Mouse (Mus musculus): ENCODE results near the gene Gpx1. TPM values are rescaled to one million over a fixed set of nuclear protein-coding genes. Genes with fewer than 3 reads are reported as not detected.
A peak's percentile ranks its signal among the peaks of the same experiment; 100 is the strongest.
"Not testable (repeated sequence)": the region's sequence is repeated elsewhere in the genome, so short reads cannot be mapped to it uniquely, and the experiment has no call there.

Gene Gpx1
- polyA plus RNA-seq, 1 experiment from 2014 or later: 746 TPM

- peak overlapping the region; percentile 82 for H3K4me3 ChIP-seq
- H3K36me3 ChIP-seq: peaks cover 22% of the 10 kb centered on the region
- WGBS: under 1% methylated on average over 49 of the region's 51 CpGs
- peak overlapping the region; percentile 75 for H3K4me2 ChIP-seq
- peak overlapping the region; percentile 95 for H3K9ac ChIP-seq
- peak; percentile 86 for ATAC-seq (replicated peaks; ENCODE audit: insufficient number of reproducible peaks, insufficient read depth, low FRiP score, low read depth)
- no peaks in the 10 kb centered on the region for H3K27me3 ChIP-seq
- H3K4me1 ChIP-seq (replicated peaks): peaks cover 34% of the 10 kb centered on the region
- no peaks in the 10 kb centered on the region for H3K9me3 ChIP-seq (replicated peaks)
- H3K27ac ChIP-seq: peak overlapping the region; percentile 100
Measured at GRCm38 (mm10) chr9:108306571-108306980, 32.1 kb upstream of the Gpx1 start.

GRCm38 (mm10) chr9:108307021-108307807 is 31.5 kb upstream of the Gpx1 start:
- peak overlapping the region; percentile 75 for H3K4me2 ChIP-seq
- H3K27me3 ChIP-seq: no peaks in the 10 kb centered on the region
- peak overlapping the region; percentile 100 for H3K27ac ChIP-seq
- peak overlapping the region; percentile 82 for H3K4me3 ChIP-seq
- H3K36me3 ChIP-seq: peaks cover 18% of the 10 kb centered on the region
- WGBS: 5% methylated on average over 12 of the region's 12 CpGs
- peaks cover 34% of the 10 kb centered on the region for H3K4me1 ChIP-seq (replicated peaks)
- no peak for ATAC-seq (replicated peaks; ENCODE audit: insufficient number of reproducible peaks, insufficient read depth, low FRiP score, low read depth)
- peak overlapping the region; percentile 95 for H3K9ac ChIP-seq
- H3K9me3 ChIP-seq (replicated peaks): no peaks in the 10 kb centered on the region

- Histone ChIP-seq H3K4me1 (replicated peaks) (peaks cover 34% of the 10 kb centered on the region), H3K9me3 (replicated peaks) (no peaks in the 10 kb centered on the region), H3K27ac (peak overlapping the region; percentile 42; the same call in 1 of the 2 replicates), H3K36me3 (peaks cover 10% of the 10 kb centered on the region), H3K9ac (peak overlapping the region; percentile 42), H3K4me2 (peak overlapping the region; percentile 75), H3K4me3 (peak overlapping the region; percentile 82), H3K27me3 (no peaks in the 10 kb centered on the region)
- no peak for ATAC-seq (replicated peaks; ENCODE audit: insufficient number of reproducible peaks, insufficient read depth, low FRiP score, low read depth)
- 23% methylated on average over 2 of the region's 2 CpGs for WGBS
Measured at GRCm38 (mm10) chr9:108308141-108308540, 30.6 kb upstream of the Gpx1 start.

GRCm38 (mm10) chr9:108317572-108317971 is 21.1 kb upstream of the Gpx1 start:
- H3K4me2 ChIP-seq: no peak overlapping the region
- peaks cover 16% of the 10 kb centered on the region; the same call in 1 of the 2 replicates for H3K36me3 ChIP-seq
- H3K27me3 ChIP-seq: no peaks in the 10 kb centered on the region
- ATAC-seq (replicated peaks; ENCODE audit: insufficient number of reproducible peaks, insufficient read depth, low FRiP score, low read depth): no peak
- H3K4me1 ChIP-seq (replicated peaks): no peaks in the 10 kb centered on the region
- no peak overlapping the region for H3K4me3 ChIP-seq
- no peaks in the 10 kb centered on the region for H3K9me3 ChIP-seq (replicated peaks)
- 93% methylated on average over 3 of the region's 3 CpGs for WGBS
- no peak overlapping the region for H3K27ac ChIP-seq
- H3K9ac ChIP-seq: no peak overlapping the region

GRCm38 (mm10) chr9:108318462-108318861 is 20.2 kb upstream of the Gpx1 start:
- no peaks in the 10 kb centered on the region for H3K4me1 ChIP-seq (replicated peaks)
- no peak overlapping the region for H3K27ac ChIP-seq
- 85% methylated on average over 2 of the region's 2 CpGs for WGBS
- H3K4me2 ChIP-seq: no peak overlapping the region
- no peaks in the 10 kb centered on the region for H3K9me3 ChIP-seq (replicated peaks)
- no peak overlapping the region for H3K9ac ChIP-seq
- no peak overlapping the region for H3K4me3 ChIP-seq
- ATAC-seq (replicated peaks; ENCODE audit: insufficient number of reproducible peaks, insufficient read depth, low FRiP score, low read depth): no peak
- peaks cover 16% of the 10 kb centered on the region; the same call in 1 of the 2 replicates for H3K36me3 ChIP-seq
- no peaks in the 10 kb centered on the region for H3K27me3 ChIP-seq

- H3K27ac ChIP-seq; H3K36me3 ChIP-seq; H3K27me3 ChIP-seq; H3K4me3 ChIP-seq; H3K4me2 ChIP-seq; H3K9me3 ChIP-seq (replicated peaks); ATAC-seq (replicated peaks; ENCODE audit: insufficient number of reproducible peaks, insufficient read depth, low FRiP score, low read depth); H3K9ac ChIP-seq; H3K4me1 ChIP-seq (replicated peaks): not testable (repeated sequence)
- 88% methylated on average over 7 of the region's 7 CpGs for WGBS
Measured at GRCm38 (mm10) chr9:108322054-108322453, 16.6 kb upstream of the Gpx1 start.

- H3K27ac ChIP-seq: no peak overlapping the region
Measured at GRCm38 (mm10) chr9:108324784-108325183, 13.9 kb upstream of the Gpx1 start.

GRCm38 (mm10) chr9:108325811-108326210 is 12.9 kb upstream of the Gpx1 start:
- H3K4me1 ChIP-seq (replicated peaks): no peaks in the 10 kb centered on the region
- no peak overlapping the region for H3K4me3 ChIP-seq
- H3K27ac ChIP-seq: no peak overlapping the region
- H3K36me3 ChIP-seq: peaks cover 38% of the 10 kb centered on the region
- no peak for ATAC-seq (replicated peaks; ENCODE audit: insufficient number of reproducible peaks, insufficient read depth, low FRiP score, low read depth)
- 98% methylated on average over 2 of the region's 2 CpGs for WGBS
- H3K4me2 ChIP-seq: no peak overlapping the region
- no peak overlapping the region for H3K9ac ChIP-seq
- no peaks in the 10 kb centered on the region for H3K27me3 ChIP-seq
- no peaks in the 10 kb centered on the region for H3K9me3 ChIP-seq (replicated peaks)

More at GRCm38 (mm10) chr9:108324784-108325183, 13.9 kb upstream of the Gpx1 start:
- no peak overlapping the region for H3K4me3 ChIP-seq
- no peaks in the 10 kb centered on the region for H3K4me1 ChIP-seq (replicated peaks)
- ATAC-seq (replicated peaks; ENCODE audit: insufficient number of reproducible peaks, insufficient read depth, low FRiP score, low read depth): no peak
- H3K9ac ChIP-seq: no peak overlapping the region
- H3K27me3 ChIP-seq: no peaks in the 10 kb centered on the region
- 84% methylated on average over 1 of the region's 1 CpGs for WGBS
- no peaks in the 10 kb centered on the region for H3K9me3 ChIP-seq (replicated peaks)
- peaks cover 30% of the 10 kb centered on the region for H3K36me3 ChIP-seq
- no peak overlapping the region for H3K4me2 ChIP-seq

GRCm38 (mm10) chr9:108337848-108338550 is 704 bp upstream of the Gpx1 start:
- no peak for ATAC-seq (replicated peaks; ENCODE audit: insufficient number of reproducible peaks, insufficient read depth, low FRiP score, low read depth)
- peaks cover 33% of the 10 kb centered on the region for H3K36me3 ChIP-seq
- H3K4me3 ChIP-seq: peak overlapping the region; percentile 62; the same call in 1 of the 2 replicates
- no peaks in the 10 kb centered on the region for H3K27me3 ChIP-seq
- H3K4me2 ChIP-seq: peak overlapping the region; percentile 85
- H3K9ac ChIP-seq: no peak overlapping the region
- H3K4me1 ChIP-seq (replicated peaks): peaks cover 27% of the 10 kb centered on the region
- peak overlapping the region; percentile 93 for H3K27ac ChIP-seq
- WGBS: 64% methylated on average over 10 of the region's 10 CpGs
- H3K9me3 ChIP-seq (replicated peaks): no peaks in the 10 kb centered on the region

GRCm38 (mm10) chr9:108338551-108338885 is 185 bp upstream of the Gpx1 start:
- Histone ChIP-seq H3K4me1 (replicated peaks) (peaks cover 27% of the 10 kb centered on the region), H3K4me3 (peak overlapping the region; percentile 62), H3K36me3 (peaks cover 28% of the 10 kb centered on the region), H3K4me2 (peak overlapping the region; percentile 85), H3K27me3 (no peaks in the 10 kb centered on the region), H3K27ac (peak overlapping the region; percentile 93), H3K9me3 (replicated peaks) (no peaks in the 10 kb centered on the region), H3K9ac (peak overlapping the region; percentile 73)
- no peak for ATAC-seq (replicated peaks; ENCODE audit: insufficient number of reproducible peaks, insufficient read depth, low FRiP score, low read depth)
- WGBS: 25% methylated on average over 6 of the region's 6 CpGs

GRCm38 (mm10) chr9:108339886-108340257 is 1.2 kb downstream of the Gpx1 start:
- Histone ChIP-seq H3K9ac (peak overlapping the region; percentile 73), H3K27me3 (no peaks in the 10 kb centered on the region), H3K27ac (peak overlapping the region; percentile 93), H3K4me2 (peak overlapping the region; percentile 85), H3K4me1 (replicated peaks) (peaks cover 27% of the 10 kb centered on the region), H3K9me3 (replicated peaks) (no peaks in the 10 kb centered on the region), H3K36me3 (peaks cover 14% of the 10 kb centered on the region), H3K4me3 (peak overlapping the region; percentile 62)
- WGBS: 8% methylated on average over 20 of the region's 20 CpGs
- ATAC-seq (replicated peaks; ENCODE audit: insufficient number of reproducible peaks, insufficient read depth, low FRiP score, low read depth): no peak

Data from heart, embryonic 15.5 days (tissue).